Comparison of ENCODE assay signal across 44 mouse cellular contexts in genomic region chr1:44178086-44178485, GRCm38 (mm10). TPM values are rescaled to one million over a fixed set of nuclear protein-coding genes. Genes with fewer than 3 reads are reported as not detected.
"Had no signal": no experiment of that assay in that cellular context is flagged by ENCODE, and none has a peak within 500 bp of the region (broad histone marks: within the 10 kb centered on the region; RNA-seq: fewer than 3 reads in every experiment).

No protein-coding gene starts in this region.

- DNase-seq: heart, postnatal 10 days; heart, postnatal 14 days; heart, postnatal 36 days; heart, postnatal 4 days; kidney, adult 11 months; kidney, adult 18-20 months; kidney, adult 2 months; kidney, adult 8-10 months; kidney, adult 9 months; kidney, postnatal 10 days; kidney, postnatal 14 days; kidney, postnatal 25 days; kidney, postnatal 36 days; kidney, postnatal 4 days; layer of hippocampus, adult 9-11 months; layer of hippocampus, postnatal 36 days had no signal

- H3K27me3 ChIP-seq: heart, embryonic 13.5 days; heart, embryonic 15.5 days; hindbrain, embryonic 12.5 days; hindbrain, embryonic 13.5 days; hindbrain, embryonic 15.5 days; intestine, embryonic 15.5 days; kidney, embryonic 15.5 days had no signal

- H3K9me3 ChIP-seq: heart, embryonic 13.5 days; heart, embryonic 15.5 days; hindbrain, embryonic 10.5 days; hindbrain, embryonic 12.5 days; hindbrain, embryonic 13.5 days; hindbrain, embryonic 15.5 days; intestine, embryonic 15.5 days; kidney, embryonic 15.5 days had no signal

- H3K9ac ChIP-seq: heart, embryonic 13.5 days; heart, embryonic 15.5 days; hindbrain, embryonic 12.5 days; hindbrain, embryonic 13.5 days; hindbrain, embryonic 14.5 days; hindbrain, embryonic 15.5 days; intestine, embryonic 15.5 days; kidney, embryonic 15.5 days had no signal

- H3K4me3 ChIP-seq: heart, embryonic 13.5 days; heart, embryonic 15.5 days; hindbrain, embryonic 10.5 days; hindbrain, embryonic 12.5 days; hindbrain, embryonic 13.5 days; hindbrain, embryonic 15.5 days; intestine, embryonic 15.5 days; kidney, embryonic 15.5 days; layer of hippocampus, adult 2 months; left cerebral cortex, adult 2 months had no signal

- H3K4me1 ChIP-seq: heart, embryonic 13.5 days; heart, embryonic 15.5 days; hindbrain, embryonic 10.5 days; hindbrain, embryonic 12.5 days; hindbrain, embryonic 13.5 days; hindbrain, embryonic 15.5 days; intestine, embryonic 15.5 days; kidney, embryonic 15.5 days had no signal

- H3K27ac ChIP-seq: heart, embryonic 13.5 days; heart, embryonic 15.5 days; hindbrain, embryonic 10.5 days; hindbrain, embryonic 12.5 days; hindbrain, embryonic 13.5 days; hindbrain, embryonic 14.5 days; hindbrain, embryonic 15.5 days; hindbrain, postnatal 0 days; intestine, embryonic 15.5 days; kidney, embryonic 15.5 days; kidney, postnatal 0 days; layer of hippocampus, adult 2 months; left cerebral cortex, adult 2 months had no signal

- H3K4me2 ChIP-seq: heart, embryonic 13.5 days; heart, embryonic 15.5 days; hindbrain, embryonic 12.5 days; hindbrain, embryonic 13.5 days; hindbrain, embryonic 14.5 days; hindbrain, embryonic 15.5 days; intestine, embryonic 15.5 days; kidney, embryonic 15.5 days had no signal

RNA-seq across cellular contexts. Expression of gene Mettl21e, which starts 40.7 kb away (rescaled TPM):
- total RNA-seq: heart, postnatal 4 days; hematopoietic stem cell, adult 5-6 weeks; hindbrain, postnatal 0 days; layer of hippocampus, adult 18-20 months; layer of hippocampus, adult 2 months; layer of hippocampus, adult 8-10 months; layer of hippocampus, postnatal 10 days; layer of hippocampus, postnatal 14 days; layer of hippocampus, postnatal 25 days; layer of hippocampus, postnatal 36 days; left cerebral cortex, adult 18-20 months; left cerebral cortex, adult 2 months had no signal
- polyA plus RNA-seq: heart, embryonic 13.5 days; hindbrain, embryonic 10.5 days; hindbrain, embryonic 11.5 days; hindbrain, embryonic 12.5 days; hindbrain, embryonic 13.5 days; hindbrain, embryonic 14.5 days; hindbrain, embryonic 15.5 days; hindbrain, embryonic 16.5 days; hindbrain, postnatal 0 days; inflammation-experienced regulatory T-cells, adult 6 months; intestine, embryonic 14.5 days; intestine, embryonic 15.5 days; intestine, embryonic 16.5 days; intestine, postnatal 0 days; kidney, embryonic 14.5 days; kidney, postnatal 0 days; large intestine, adult 2 months had no signal
